In the genomic region with DNA sequence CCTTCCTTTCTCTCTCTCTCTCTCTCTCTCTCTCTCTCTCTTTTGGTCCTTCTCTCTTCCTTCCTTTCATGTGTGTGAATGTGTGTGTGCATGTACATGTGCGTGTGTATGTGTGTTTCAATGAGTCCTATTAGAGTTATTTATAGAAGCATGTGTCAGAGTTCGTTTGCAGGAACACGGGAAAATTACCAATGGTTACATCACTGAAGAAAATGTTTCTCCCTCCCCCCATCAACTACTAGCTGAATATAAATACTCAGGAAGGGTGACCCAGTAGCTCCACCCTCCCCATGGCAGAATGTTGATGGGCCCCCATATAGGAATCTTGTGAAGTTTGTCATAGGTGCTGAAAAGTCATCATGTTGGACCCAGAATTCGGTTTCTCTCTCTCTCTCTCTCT, we compare ENCODE assay signal across 28 mouse cellular contexts. TPM values are rescaled to one million over a fixed set of nuclear protein-coding genes. Genes with fewer than 3 reads are reported as not detected.
DNase-seq lines count a peak whose midpoint lies in the region; ATAC-seq and TF ChIP-seq lines count a peak whose summit lies in the region.
"Had no signal": no experiment of that assay in that cellular context is flagged by ENCODE, and none has a peak within 500 bp of the region (broad histone marks: within the 10 kb centered on the region; RNA-seq: fewer than 3 reads in every experiment).

No protein-coding gene starts in this region.

- TF ChIP-seq CTCF in heart, postnatal 0 days (IDR thresholded peaks at IDR 0.05; ENCODE audit: low read depth): no peak
- TF ChIP-seq CTCF in embryonic fibroblast, embryonic 13.5 days (IDR thresholded peaks at IDR 0.05; ENCODE audit: borderline replicate concordance, insufficient read depth, low read length): no peak

- DNase-seq in heart, postnatal 0 days (ENCODE audit: low spot score): peak; percentile 23
- DNase-seq in heart, embryonic 10.5 days (ENCODE audit: low spot score): no peak
- no peak for DNase-seq in urinary bladder, postnatal 4 days (ENCODE audit: low spot score in 2 of 2)
- DNase-seq in left cerebral cortex, postnatal 36 days (ENCODE audit: low spot score in 2 of 2): no peak
- DNase-seq: adrenal gland, adult 8-10 months; adrenal gland, postnatal 14 days; adrenal gland, postnatal 36 days; B cell, adult 2 months; cerebellum, adult 11-12 months; cerebellum, adult 2 months; cerebellum, adult 9-10 months; cerebellum, postnatal 25 days had no signal

- no peak overlapping the region for H3K4me3 ChIP-seq in heart, postnatal 0 days (ENCODE audit: low read depth, low read length)
- H3K4me3 ChIP-seq in heart, embryonic 10.5 days: no peak overlapping the region
- H3K4me3 ChIP-seq in embryonic fibroblast, embryonic 13.5 days (ENCODE audit: insufficient read depth, low read length): no peak overlapping the region
- H3K4me3 ChIP-seq: embryonic facial prominence, embryonic 10.5 days; embryonic facial prominence, embryonic 12.5 days; erythroblast, embryonic 14.5 days; forebrain, embryonic 10.5 days; forebrain, embryonic 12.5 days had no signal

- H3K27me3 ChIP-seq in heart, postnatal 0 days (ENCODE audit: control insufficient read depth, insufficient read depth, low read length): no peaks in the 10 kb centered on the region
- H3K27me3 ChIP-seq in heart, embryonic 10.5 days (ENCODE audit: insufficient read depth, poor library complexity, severe bottlenecking): peaks cover 18% of the 10 kb centered on the region
- H3K27me3 ChIP-seq: CH12.LX; embryonic facial prominence, embryonic 12.5 days; forebrain, embryonic 12.5 days; Patski had no signal

- WGBS in heart, postnatal 0 days: 37% methylated on average over 4 of the region's 4 CpGs
- 81% methylated on average over 4 of the region's 4 CpGs for WGBS in heart, embryonic 10.5 days

- no peak overlapping the region for H3K27ac ChIP-seq in heart, postnatal 0 days (ENCODE audit: low read depth)
- no peak overlapping the region for H3K27ac ChIP-seq in heart, embryonic 10.5 days
- H3K27ac ChIP-seq in embryonic fibroblast, embryonic 13.5 days (ENCODE audit: insufficient read depth, low read length): 0 out of 2 replicates have a peak overlapping the region, but pooled peaks have one; percentile 0
- H3K27ac ChIP-seq: embryonic facial prominence, embryonic 10.5 days; embryonic facial prominence, embryonic 12.5 days; forebrain, embryonic 10.5 days; forebrain, embryonic 12.5 days had no signal

- H3K4me1 ChIP-seq in heart, postnatal 0 days (ENCODE audit: control insufficient read depth, insufficient read depth): no peaks in the 10 kb centered on the region
- no peaks in the 10 kb centered on the region for H3K4me1 ChIP-seq in heart, embryonic 10.5 days
- peaks cover 5% of the 10 kb centered on the region for H3K4me1 ChIP-seq in embryonic fibroblast, embryonic 13.5 days (ENCODE audit: control insufficient read depth, insufficient read depth, low read length)
- H3K4me1 ChIP-seq: embryonic facial prominence, embryonic 10.5 days; embryonic facial prominence, embryonic 12.5 days; forebrain, embryonic 10.5 days; forebrain, embryonic 12.5 days had no signal

- intact Hi-C loops in left cerebral cortex, postnatal 36 days (cut with DNase I): no loop called here

- H3K9me3 ChIP-seq in heart, postnatal 0 days (replicated peaks; ENCODE audit: control insufficient read depth, low read length): no peaks in the 10 kb centered on the region
- H3K9me3 ChIP-seq in heart, embryonic 10.5 days: no peaks in the 10 kb centered on the region
- H3K9me3 ChIP-seq: embryonic facial prominence, embryonic 10.5 days; embryonic facial prominence, embryonic 12.5 days; forebrain, embryonic 10.5 days; forebrain, embryonic 12.5 days; G1E had no signal

- TF ChIP-seq EP300 in heart, postnatal 0 days (IDR thresholded peaks at IDR 0.05; ENCODE audit: low read depth): no peak

- H3K9ac ChIP-seq in heart, postnatal 0 days (replicated peaks; ENCODE audit: low read depth, low read length): no peak overlapping the region
- H3K9ac ChIP-seq: embryonic facial prominence, embryonic 12.5 days; forebrain, embryonic 12.5 days had no signal

- no peak for ATAC-seq in heart, postnatal 0 days (ENCODE audit: insufficient read depth, low read depth)
- ATAC-seq: activated CD4-positive, CD25-positive, alpha-beta regulatory T cell, adult 4 months; CD4-positive, CD25-positive, alpha-beta regulatory T cell, adult 4 months; forebrain, embryonic 14.5 days; forebrain, embryonic 16.5 days; Patski had no signal

- H3K4me2 ChIP-seq in heart, postnatal 0 days (ENCODE audit: low read depth, low read length): no peak overlapping the region
- H3K4me2 ChIP-seq: embryonic facial prominence, embryonic 12.5 days; forebrain, embryonic 12.5 days had no signal

- no peaks in the 10 kb centered on the region for H3K36me3 ChIP-seq in heart, postnatal 0 days (replicated peaks; ENCODE audit: control insufficient read depth, insufficient read depth, low read length)
- no peaks in the 10 kb centered on the region for H3K36me3 ChIP-seq in heart, embryonic 10.5 days
- H3K36me3 ChIP-seq: embryonic facial prominence, embryonic 10.5 days; embryonic facial prominence, embryonic 12.5 days; forebrain, embryonic 10.5 days; forebrain, embryonic 12.5 days; G1E had no signal

- no peak for TF ChIP-seq POLR2A in embryonic fibroblast, embryonic 13.5 days (IDR thresholded peaks at IDR 0.05; ENCODE audit: low read depth, low read length)

RNA-seq across cellular contexts. Expression of a gene that starts 1.5 kb away (rescaled TPM):
- not detected in 2 replicates for total RNA-seq in heart, postnatal 0 days (2014; rRNA removed; ENCODE audit: low replicate concordance)
- not detected in 2 replicates for polyA plus RNA-seq in heart, postnatal 0 days (2015; fragmentation: Nextera tagmentation; extraction: Ambion mirVana)
- not detected in 2 replicates for polyA plus RNA-seq in heart, embryonic 10.5 days (2016; fragmentation: Nextera tagmentation; extraction: Ambion mirVana)
- polyA plus RNA-seq in embryonic fibroblast, embryonic 13.5 days (2011; ENCODE audit: insufficient read length, low read depth, missing spikeins): not detected in 2 replicates
- not detected for total RNA-seq in left cerebral cortex, postnatal 36 days (2021)
- total RNA-seq: adrenal gland, adult 18-20 months; adrenal gland, adult 8-10 months; adrenal gland, postnatal 14 days; adrenal gland, postnatal 36 days; CH12.LX; G1E had no signal
- polyA plus RNA-seq: activated CD4-positive, CD25-positive, alpha-beta regulatory T cell, adult 4 months; CD4-positive, CD25-positive, alpha-beta regulatory T cell, adult 4 months; cerebellum, adult 2 months; cortical plate, adult 2 months; embryonic facial prominence, embryonic 10.5 days; embryonic facial prominence, embryonic 12.5 days; embryonic facial prominence, embryonic 14.5 days; erythroblast, embryonic 14.5 days; forebrain, embryonic 10.5 days; forebrain, embryonic 12.5 days; forebrain, embryonic 14.5 days; forebrain, embryonic 16.5 days; G1E; Patski had no signal

RNA-seq across cellular contexts. Expression of a gene that starts 15.2 kb away (rescaled TPM):
- not detected in 2 replicates for total RNA-seq in heart, postnatal 0 days (2014; rRNA removed; ENCODE audit: low replicate concordance)
- polyA plus RNA-seq in heart, postnatal 0 days (2015; fragmentation: Nextera tagmentation; extraction: Ambion mirVana): not detected in 2 replicates
- polyA plus RNA-seq in heart, embryonic 10.5 days (2016; fragmentation: Nextera tagmentation; extraction: Ambion mirVana): not detected in 2 replicates
- not detected in 2 replicates for polyA plus RNA-seq in embryonic fibroblast, embryonic 13.5 days (2011; ENCODE audit: insufficient read length, low read depth, missing spikeins)
- not detected for total RNA-seq in left cerebral cortex, postnatal 36 days (2021)
- total RNA-seq: adrenal gland, adult 18-20 months; adrenal gland, adult 8-10 months; adrenal gland, postnatal 14 days; adrenal gland, postnatal 36 days; CH12.LX; G1E had no signal
- polyA plus RNA-seq: activated CD4-positive, CD25-positive, alpha-beta regulatory T cell, adult 4 months; CD4-positive, CD25-positive, alpha-beta regulatory T cell, adult 4 months; cortical plate, adult 2 months; embryonic facial prominence, embryonic 10.5 days; embryonic facial prominence, embryonic 12.5 days; embryonic facial prominence, embryonic 14.5 days; erythroblast, embryonic 14.5 days; forebrain, embryonic 10.5 days; forebrain, embryonic 12.5 days; forebrain, embryonic 14.5 days; forebrain, embryonic 16.5 days; G1E had no signal

RNA-seq across cellular contexts. Expression of a gene that starts 28.8 kb away (rescaled TPM):
- not detected in 2 replicates for total RNA-seq in heart, postnatal 0 days (2014; rRNA removed; ENCODE audit: low replicate concordance)
- polyA plus RNA-seq in heart, postnatal 0 days (2015; fragmentation: Nextera tagmentation; extraction: Ambion mirVana): not detected in 2 replicates
- polyA plus RNA-seq in heart, embryonic 10.5 days (2016; fragmentation: Nextera tagmentation; extraction: Ambion mirVana): not detected in 2 replicates
- polyA plus RNA-seq in embryonic fibroblast, embryonic 13.5 days (2011; ENCODE audit: insufficient read length, low read depth, missing spikeins): not detected in 2 replicates
- total RNA-seq in left cerebral cortex, postnatal 36 days (2021): not detected
- total RNA-seq: adrenal gland, adult 18-20 months; adrenal gland, adult 8-10 months; adrenal gland, postnatal 14 days; adrenal gland, postnatal 36 days; CH12.LX; G1E had no signal
- polyA plus RNA-seq: activated CD4-positive, CD25-positive, alpha-beta regulatory T cell, adult 4 months; CD4-positive, CD25-positive, alpha-beta regulatory T cell, adult 4 months; cerebellum, adult 2 months; cortical plate, adult 2 months; embryonic facial prominence, embryonic 10.5 days; embryonic facial prominence, embryonic 12.5 days; embryonic facial prominence, embryonic 14.5 days; erythroblast, embryonic 14.5 days; forebrain, embryonic 10.5 days; forebrain, embryonic 12.5 days; forebrain, embryonic 14.5 days; forebrain, embryonic 16.5 days; G1E; Patski had no signal

RNA-seq across cellular contexts. Expression of a gene that starts 33.7 kb away (rescaled TPM):
- total RNA-seq in heart, postnatal 0 days (2014; rRNA removed; ENCODE audit: low replicate concordance): not detected in 2 replicates
- polyA plus RNA-seq in heart, postnatal 0 days (2015; fragmentation: Nextera tagmentation; extraction: Ambion mirVana): 0.88 and 1.1 TPM in 2 replicates
- polyA plus RNA-seq in heart, embryonic 10.5 days (2016; fragmentation: Nextera tagmentation; extraction: Ambion mirVana): 3.7 and 5.8 TPM in 2 replicates
- not detected in 2 replicates for polyA plus RNA-seq in embryonic fibroblast, embryonic 13.5 days (2011; ENCODE audit: insufficient read length, low read depth, missing spikeins)
- total RNA-seq in left cerebral cortex, postnatal 36 days (2021): not detected
- total RNA-seq: CH12.LX had no signal
- polyA plus RNA-seq: CD4-positive, CD25-positive, alpha-beta regulatory T cell, adult 4 months; embryonic facial prominence, embryonic 12.5 days; erythroblast, embryonic 14.5 days; forebrain, embryonic 10.5 days; forebrain, embryonic 12.5 days; G1E had no signal

RNA-seq across cellular contexts. Expression of a gene that starts 36.7 kb away (rescaled TPM):
- total RNA-seq in heart, postnatal 0 days (2014; rRNA removed; ENCODE audit: low replicate concordance): not detected in 2 replicates
- polyA plus RNA-seq in heart, postnatal 0 days (2015; fragmentation: Nextera tagmentation; extraction: Ambion mirVana): not detected in 2 replicates
- polyA plus RNA-seq in heart, embryonic 10.5 days (2016; fragmentation: Nextera tagmentation; extraction: Ambion mirVana): not detected in 2 replicates
- polyA plus RNA-seq in embryonic fibroblast, embryonic 13.5 days (2011; ENCODE audit: insufficient read length, low read depth, missing spikeins): not detected in 2 replicates
- not detected for total RNA-seq in left cerebral cortex, postnatal 36 days (2021)
- total RNA-seq: adrenal gland, adult 18-20 months; adrenal gland, adult 8-10 months; adrenal gland, postnatal 14 days; adrenal gland, postnatal 36 days; CH12.LX; G1E had no signal
- polyA plus RNA-seq: activated CD4-positive, CD25-positive, alpha-beta regulatory T cell, adult 4 months; CD4-positive, CD25-positive, alpha-beta regulatory T cell, adult 4 months; cerebellum, adult 2 months; embryonic facial prominence, embryonic 10.5 days; embryonic facial prominence, embryonic 12.5 days; embryonic facial prominence, embryonic 14.5 days; erythroblast, embryonic 14.5 days; forebrain, embryonic 10.5 days; forebrain, embryonic 12.5 days; forebrain, embryonic 14.5 days; forebrain, embryonic 16.5 days; G1E; Patski had no signal
